ENCODE assay signal across 16 mouse cellular contexts in genomic region chr12:71052341-71052995, GRCm38 (mm10). TPM values are rescaled to one million over a fixed set of nuclear protein-coding genes. Genes with fewer than 3 reads are reported as not detected.
DNase-seq lines count a peak whose midpoint lies in the region; ATAC-seq and TF ChIP-seq lines count a peak whose summit lies in the region.
"Had no signal": no experiment of that assay in that cellular context is flagged by ENCODE, and none has a peak within 500 bp of the region (broad histone marks: within the 10 kb centered on the region; RNA-seq: fewer than 3 reads in every experiment).

No protein-coding gene starts in this region.

- H3K4me2 ChIP-seq in intestine, embryonic 14.5 days (ENCODE audit: low read length) = no peak overlapping the region
- H3K4me2 ChIP-seq in intestine, embryonic 16.5 days (ENCODE audit: low read depth, low read length) = no peak overlapping the region
- H3K4me2 ChIP-seq: forebrain, embryonic 12.5 days; intestine, embryonic 15.5 days; midbrain, embryonic 12.5 days had no signal

- no peak for ATAC-seq in intestine, embryonic 14.5 days (replicated peaks; ENCODE audit: low FRiP score, low TSS enrichment, low read depth)
- ATAC-seq in intestine, embryonic 16.5 days = no peak
- ATAC-seq in G1E (ENCODE audit: extremely low read depth, insufficient number of reproducible peaks, low FRiP score, poor library complexity, severe bottlenecking) = peak; percentile 83
- ATAC-seq: intestine, embryonic 15.5 days had no signal

- 19% methylated on average over 7 of the region's 7 CpGs for WGBS in cerebellum, adult 2 months
- WGBS in intestine, embryonic 14.5 days = 70% methylated on average over 7 of the region's 7 CpGs
- WGBS in intestine, embryonic 16.5 days = 72% methylated on average over 7 of the region's 7 CpGs
- 92% methylated on average over 7 of the region's 7 CpGs for WGBS in embryonic facial prominence, embryonic 10.5 days

- H3K36me3 ChIP-seq in intestine, embryonic 14.5 days (ENCODE audit: control insufficient read depth, insufficient read depth, low read length) = peaks cover 8% of the 10 kb centered on the region
- H3K36me3 ChIP-seq in intestine, embryonic 16.5 days (ENCODE audit: control insufficient read depth, insufficient read depth, low read length) = no peaks in the 10 kb centered on the region; the same call in 1 of the 2 replicates
- H3K36me3 ChIP-seq in G1E (replicated peaks) = peaks cover 66% of the 10 kb centered on the region
- H3K36me3 ChIP-seq in embryonic facial prominence, embryonic 10.5 days (replicated peaks) = peaks cover 21% of the 10 kb centered on the region
- H3K36me3 ChIP-seq: intestine, embryonic 15.5 days had no signal

- no peak for TF ChIP-seq CTCF in cerebellum, adult 2 months (IDR thresholded peaks at IDR 0.05; ENCODE audit: borderline replicate concordance, insufficient read depth, low read depth, low read length)
- no peak for TF ChIP-seq CTCF in G1E (IDR thresholded peaks at IDR 0.05; ENCODE audit: low read depth, low read length)
- no peak for TF ChIP-seq CTCF in cortical plate, adult 2 months (IDR thresholded peaks at IDR 0.05; ENCODE audit: extremely low read depth, insufficient read depth, low read length)

- no peak overlapping the region for H3K4me3 ChIP-seq in cerebellum, adult 2 months (replicated peaks; ENCODE audit: insufficient read depth, low read depth, low read length)
- no peak overlapping the region for H3K4me3 ChIP-seq in intestine, embryonic 14.5 days (ENCODE audit: low read depth, low read length)
- no peak overlapping the region for H3K4me3 ChIP-seq in intestine, embryonic 16.5 days (ENCODE audit: low read length)
- no peak overlapping the region; the same call in 1 of the 2 replicates for H3K4me3 ChIP-seq in G1E (ENCODE audit: low read depth, low read length)
- H3K4me3 ChIP-seq in cortical plate, adult 2 months (ENCODE audit: insufficient read depth, low read length) = no peak overlapping the region
- no peak overlapping the region for H3K4me3 ChIP-seq in embryonic facial prominence, embryonic 10.5 days
- H3K4me3 ChIP-seq: forebrain, embryonic 12.5 days; intestine, embryonic 15.5 days; midbrain, embryonic 12.5 days had no signal

- TF ChIP-seq POLR2A in cerebellum, adult 2 months (IDR thresholded peaks at IDR 0.05; ENCODE audit: borderline replicate concordance, insufficient read depth, low read length) = no peak
- no peak for TF ChIP-seq POLR2A in cortical plate, adult 2 months (IDR thresholded peaks at IDR 0.05; ENCODE audit: extremely low read depth, insufficient read depth, low read length)

- H3K27ac ChIP-seq in cerebellum, adult 2 months (ENCODE audit: insufficient read depth, low read length) = peak overlapping the region; percentile 43
- H3K27ac ChIP-seq in intestine, embryonic 14.5 days (ENCODE audit: low read depth) = no peak overlapping the region
- no peak overlapping the region for H3K27ac ChIP-seq in intestine, embryonic 16.5 days (ENCODE audit: low read length)
- peak overlapping the region; percentile 47; the same call in 1 of the 2 replicates for H3K27ac ChIP-seq in cortical plate, adult 2 months (ENCODE audit: insufficient read depth, low read length)
- H3K27ac ChIP-seq in embryonic facial prominence, embryonic 10.5 days (replicated peaks) = no peak overlapping the region
- H3K27ac ChIP-seq: forebrain, embryonic 12.5 days; intestine, embryonic 15.5 days; midbrain, embryonic 12.5 days had no signal

- peaks cover 8% of the 10 kb centered on the region for H3K4me1 ChIP-seq in cerebellum, adult 2 months (ENCODE audit: control insufficient read depth, insufficient read depth, low read length)
- peaks cover 12% of the 10 kb centered on the region; the same call in 1 of the 2 replicates for H3K4me1 ChIP-seq in intestine, embryonic 14.5 days (replicated peaks; ENCODE audit: control insufficient read depth, insufficient read depth, low read length)
- peaks cover 11% of the 10 kb centered on the region; the same call in 1 of the 2 replicates for H3K4me1 ChIP-seq in intestine, embryonic 16.5 days (ENCODE audit: control insufficient read depth, insufficient read depth, low read length)
- H3K4me1 ChIP-seq in G1E (ENCODE audit: insufficient read depth, low read depth, low read length) = peaks cover 27% of the 10 kb centered on the region
- H3K4me1 ChIP-seq in cortical plate, adult 2 months (ENCODE audit: control insufficient read depth, insufficient read depth, low read length) = peaks cover 9% of the 10 kb centered on the region
- H3K4me1 ChIP-seq in embryonic facial prominence, embryonic 10.5 days = peaks cover 8% of the 10 kb centered on the region

- H3K9me3 ChIP-seq in intestine, embryonic 14.5 days (ENCODE audit: control insufficient read depth, low read length) = no peaks in the 10 kb centered on the region
- no peaks in the 10 kb centered on the region for H3K9me3 ChIP-seq in intestine, embryonic 16.5 days (ENCODE audit: control insufficient read depth, low read length)
- no peaks in the 10 kb centered on the region for H3K9me3 ChIP-seq in G1E (replicated peaks)
- no peaks in the 10 kb centered on the region for H3K9me3 ChIP-seq in embryonic facial prominence, embryonic 10.5 days
- H3K9me3 ChIP-seq: forebrain, embryonic 12.5 days; intestine, embryonic 15.5 days; midbrain, embryonic 12.5 days had no signal

- peak; percentile 39 to 41 for DNase-seq in cerebellum, adult 2 months
- no peak for DNase-seq in cerebellum, adult 9-10 months
- DNase-seq in intestine, embryonic 14.5 days (ENCODE audit: low spot score) = peak; percentile 47
- DNase-seq in G1E (ENCODE audit: low spot score) = peak; percentile 39
- DNase-seq in embryonic facial prominence, embryonic 10.5 days (ENCODE audit: low spot score) = no peak
- no peak for DNase-seq in right cerebral cortex, postnatal 36 days (ENCODE audit: low spot score in 2 of 2)
- DNase-seq: gastrocnemius, postnatal 10 days had no signal

- no peak overlapping the region for H3K9ac ChIP-seq in intestine, embryonic 14.5 days (ENCODE audit: low read length)
- no peak overlapping the region for H3K9ac ChIP-seq in intestine, embryonic 16.5 days (ENCODE audit: low read depth, low read length)
- H3K9ac ChIP-seq: forebrain, embryonic 12.5 days; intestine, embryonic 15.5 days; midbrain, embryonic 12.5 days had no signal

- H3K27me3 ChIP-seq in cerebellum, adult 2 months (ENCODE audit: control insufficient read depth, insufficient read depth, low read length) = no peaks in the 10 kb centered on the region
- no peaks in the 10 kb centered on the region for H3K27me3 ChIP-seq in intestine, embryonic 14.5 days (replicated peaks; ENCODE audit: control insufficient read depth, insufficient read depth, low read length)
- H3K27me3 ChIP-seq in intestine, embryonic 16.5 days (replicated peaks; ENCODE audit: control insufficient read depth, insufficient read depth, low read length) = no peaks in the 10 kb centered on the region
- no peaks in the 10 kb centered on the region for H3K27me3 ChIP-seq in G1E (ENCODE audit: insufficient read depth, low read length)
- no peaks in the 10 kb centered on the region for H3K27me3 ChIP-seq in embryonic facial prominence, embryonic 10.5 days (replicated peaks; ENCODE audit: low read depth, poor library complexity, severe bottlenecking)
- H3K27me3 ChIP-seq: forebrain, embryonic 12.5 days; intestine, embryonic 15.5 days; midbrain, embryonic 12.5 days had no signal

RNA-seq across cellular contexts. Expression of gene Arid4a, which starts 36.7 kb away (rescaled TPM):
- polyA plus RNA-seq in cerebellum, adult 2 months (2012; rRNA removed) = 18.5 and 20.6 TPM in 2 replicates
- 34.6 and 36.8 TPM in 2 replicates for polyA plus RNA-seq in intestine, embryonic 14.5 days (2014; fragmentation: Nextera tagmentation; extraction: Ambion mirVana)
- polyA plus RNA-seq in intestine, embryonic 16.5 days (2015; fragmentation: Nextera tagmentation; extraction: Ambion mirVana) = 35.1 and 35.8 TPM in 2 replicates
- total RNA-seq in G1E (2014; fragmentation: Nextera tagmentation) (55.4 and 57.4 TPM in 2 replicates), G1E (2017) (44.5 and 57.5 TPM in 2 replicates)
- 11.7 and 12.4 TPM in 2 replicates for polyA plus RNA-seq in G1E (2012)
- polyA plus RNA-seq in cortical plate, adult 2 months (2012; rRNA removed) = 17.8 and 18.4 TPM in 2 replicates
- polyA plus RNA-seq in embryonic facial prominence, embryonic 10.5 days (2016; fragmentation: Nextera tagmentation; extraction: Ambion mirVana) = 26.6 and 26.9 TPM in 2 replicates

RNA-seq across cellular contexts. Expression of gene Tomm20l, which starts 58.8 kb away (rescaled TPM):
- not detected in 2 replicates for polyA plus RNA-seq in cerebellum, adult 2 months (2012; rRNA removed)
- polyA plus RNA-seq in intestine, embryonic 14.5 days (2014; fragmentation: Nextera tagmentation; extraction: Ambion mirVana) = not detected in 2 replicates
- polyA plus RNA-seq in intestine, embryonic 16.5 days (2015; fragmentation: Nextera tagmentation; extraction: Ambion mirVana) = not detected in 2 replicates
- total RNA-seq in G1E (2014; fragmentation: Nextera tagmentation) (not detected in 2 replicates), G1E (2017) (not detected in 2 replicates)
- not detected in 2 replicates for polyA plus RNA-seq in G1E (2012)
- not detected in 2 replicates for polyA plus RNA-seq in cortical plate, adult 2 months (2012; rRNA removed)
- polyA plus RNA-seq in embryonic facial prominence, embryonic 10.5 days (2016; fragmentation: Nextera tagmentation; extraction: Ambion mirVana) = 0.40 TPM in 1 of 2 replicates, not detected in the other
- total RNA-seq: gastrocnemius, postnatal 10 days; left cerebral cortex, adult 18-20 months had no signal
- polyA plus RNA-seq: forebrain, embryonic 12.5 days; hindbrain, embryonic 11.5 days; intestine, embryonic 15.5 days; large intestine, adult 2 months; limb, embryonic 14.5 days; midbrain, embryonic 12.5 days had no signal

Comparison
In these comparisons a context has a peak if more than half of its experiments do, and no peak if none do; other contexts are left out.
1. DNase-seq: peak in cerebellum, adult 2 months (2 of 2), intestine, embryonic 14.5 days (single experiment) and G1E (single experiment); none in cerebellum, adult 9-10 months (single experiment), embryonic facial prominence, embryonic 10.5 days (single experiment) and right cerebral cortex, postnatal 36 days (0 of 2).
2. H3K27ac ChIP-seq: peak in cerebellum, adult 2 months (single experiment) and cortical plate, adult 2 months (single experiment); none in intestine, embryonic 14.5 days (single experiment), intestine, embryonic 16.5 days (single experiment) and embryonic facial prominence, embryonic 10.5 days (single experiment).